Mouse (Mus musculus) lung, postnatal 0 days (tissue): ENCODE results near the gene Lcn6.

Experiments used
- CTCF ChIP-seq: IDR thresholded peaks from 2 replicates; pipeline ENCODE4 v1.5.1; 2016; ENCODE audit warnings: antibody characterized with exemption, mild to moderate bottlenecking
- EP300 ChIP-seq: IDR thresholded peaks from 2 replicates; pipeline ENCODE4 v1.6.1; 2016; ENCODE audit warnings: antibody characterized with exemption, mild to moderate bottlenecking, control low read depth

GRCm38 (mm10) chr2:25663511-25663910, 13.1 kb upstream of the Lcn6 start:
- TF ChIP-seq CTCF (peak; percentile 75), EP300 (no peak)
